Mouse (Mus musculus) heart, embryonic 14.5 days (tissue): ENCODE measurements around the gene Rplp2. TPM values are rescaled to one million over a fixed set of nuclear protein-coding genes. Genes with fewer than 3 reads are reported as not detected.

ENCODE experiments used
- ATAC-seq: fragments of 200-750 bp; cut with Nextera tagmentation; 2 replicates; pipeline ENCODE4 v1.8.0; 2017; ENCODE audit warnings: low read depth, moderate TSS enrichment; ENCODE audit not compliant: insufficient number of reproducible peaks, insufficient read depth, low FRiP score
- H3K27ac ChIP-seq, 2 experiments: fragments of 200-500 bp in 1 of 2; fragments of 300-500 bp in 1 of 2; sonication (generic) in 1 of 2; replicated peaks in 1 of 2; 2 replicates each; pipeline ENCODE4 v1.5.1; 2012 to 2014; ENCODE audit warnings: low read depth in 2 of 2, low read length in 2 of 2, control low read depth in 1 of 2, mild to moderate bottlenecking in 1 of 2, mixed read lengths in 1 of 2; ENCODE audit not compliant: control insufficient read depth in 1 of 2, insufficient read depth in 1 of 2
- H3K27me3 ChIP-seq: fragments of 300-500 bp; sonication (generic); 2 replicates; pipeline ENCODE4 v1.6.1; 2014; ENCODE audit warnings: mild to moderate bottlenecking, low read length, control low read depth; ENCODE audit not compliant: control insufficient read depth, insufficient read depth
- H3K36me3 ChIP-seq: fragments of 300-500 bp; sonication (generic); 2 replicates; pipeline ENCODE4 v1.6.1; 2014; ENCODE audit warnings: mild to moderate bottlenecking, control low read depth, low read length, mixed read lengths; ENCODE audit not compliant: control insufficient read depth, insufficient read depth
- H3K4me1 ChIP-seq, 2 experiments: fragments of 200-500 bp in 1 of 2; fragments of 300-500 bp in 1 of 2; sonication (generic) in 1 of 2; 2 replicates each; pipeline ENCODE4 v1.6.1; 2012 to 2014; ENCODE audit warnings: low read length in 2 of 2, control low read depth in 1 of 2, mixed read lengths in 1 of 2; ENCODE audit not compliant: control insufficient read depth in 2 of 2, insufficient read depth in 2 of 2
- H3K4me2 ChIP-seq: fragments of 300-500 bp; sonication (generic); 2 replicates; pipeline ENCODE4 v1.6.1; 2014; ENCODE audit warnings: mild to moderate bottlenecking, low read length
- H3K4me3 ChIP-seq, 2 experiments: fragments of 200-500 bp in 1 of 2; fragments of 300-500 bp in 1 of 2; sonication (generic) in 1 of 2; 2 replicates each; pipeline ENCODE4 v1.5.1; 2012 to 2014; ENCODE audit warnings: low read length in 2 of 2, mild to moderate bottlenecking in 2 of 2, control low read depth in 1 of 2, low read depth in 1 of 2, moderate library complexity in 1 of 2; ENCODE audit not compliant: control insufficient read depth in 1 of 2, insufficient read depth in 1 of 2
- H3K9ac ChIP-seq: fragments of 300-500 bp; sonication (generic); 2 replicates; pipeline ENCODE4 v1.6.1; 2014; ENCODE audit warnings: mild to moderate bottlenecking, low read length
- H3K9me3 ChIP-seq: fragments of 300-500 bp; sonication (generic); 2 replicates; pipeline ENCODE4 v1.6.1; 2016; ENCODE audit warnings: low read length, control low read depth; ENCODE audit not compliant: control insufficient read depth
- WGBS: fragments of 180-500 bp; shearing (Covaris S2); extraction: QIAGEN DNeasy Blood & Tissue Kit; methylation state at CpG from one replicate; pipeline ENCODE4 v1.1.7; 2014; 5-methylcytosine and 5-hydroxymethylcytosine counted together
- polyA plus RNA-seq: library from polyadenylated mRNA; unstranded; fragments of >200 nt; fragmentation: Nextera tagmentation; extraction: Ambion mirVana; gene quantifications from 2 replicates; pipeline ENCODE4 v1.2.1, GENCODE M21; 2014

The Rplp2 gene
- polyA plus RNA-seq, 1 experiment from 2014 or later, result 975 TPM

DNA sequence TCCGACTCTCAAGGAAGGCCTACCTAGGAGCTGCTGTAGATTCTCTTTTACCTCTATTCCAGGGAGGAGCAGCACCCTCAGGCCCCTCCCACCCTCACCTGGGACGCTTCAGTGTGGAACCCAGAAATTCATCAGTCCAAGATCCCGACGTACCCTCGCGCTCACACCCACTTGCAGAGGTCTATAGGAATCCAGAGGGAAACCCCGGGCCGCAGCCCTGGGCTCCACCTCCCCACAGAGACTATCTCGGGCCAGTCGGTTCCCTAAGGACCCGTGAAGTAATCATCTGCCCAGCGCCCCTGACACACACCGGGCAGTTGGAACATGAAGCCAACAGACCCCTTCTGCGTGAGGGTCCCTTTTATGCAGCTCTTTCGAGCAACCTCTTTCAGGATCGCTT, 33.8 kb upstream of the Rplp2 start:
- Histone ChIP-seq H3K4me1 (peaks cover 2 to 10% of the 10 kb centered on the region in 2 experiments; a peak in 3 of 4 replicates), H3K4me3 (peak overlapping the region; percentile 82 to 86), H3K36me3 (peaks cover 35% of the 10 kb centered on the region), H3K4me2 (peak overlapping the region; percentile 94), H3K9me3 (no peaks in the 10 kb centered on the region), H3K27me3 (no peaks in the 10 kb centered on the region), H3K27ac (peak overlapping the region; percentile 76 to 80), H3K9ac (peak overlapping the region; percentile 93)
- 6% methylated on average over 16 of the region's 16 CpGs for WGBS
- ATAC-seq, result 0 out of 2 replicates have a peak, but pooled peaks have one; percentile 1

GRCm38 (mm10) chr7:141413809-141414584, 33.2 kb upstream of the Rplp2 start, which contains the start of gene Gatd1:
TSS of gene Gatd1 (minus strand) at chr7:141414136.
- peak within 1 kb of the TSS; percentile 80 to 81 for H3K27ac ChIP-seq
- peak; percentile 93 for ATAC-seq

GRCm38 (mm10) chr7:141416144-141416841, 30.9 kb upstream of the Rplp2 start:
- Histone ChIP-seq H3K4me3 (no peak overlapping the region), H3K9ac (no peak overlapping the region), H3K27me3 (no peaks in the 10 kb centered on the region), H3K27ac (no peak overlapping the region), H3K4me1 (peaks cover 0 to 6% of the 10 kb centered on the region in 2 experiments; a peak in 2 of 4 replicates), H3K4me2 (no peak overlapping the region), H3K36me3 (peaks cover 5% of the 10 kb centered on the region), H3K9me3 (no peaks in the 10 kb centered on the region)
- ATAC-seq, result no peak
- WGBS, result 81% methylated on average over 6 of the region's 6 CpGs

More at GRCm38 (mm10) chr7:141413809-141414584, 33.2 kb upstream of the Rplp2 start, which contains the start of gene Gatd1:
- H3K4me3 ChIP-seq, result peak within 1 kb of the TSS; percentile 82 to 86
- peaks cover 28% of the 10 kb centered on the region for H3K36me3 ChIP-seq
- H3K9me3 ChIP-seq, result no peaks in the 10 kb centered on the region
- H3K27me3 ChIP-seq, result no peaks in the 10 kb centered on the region
- H3K4me1 ChIP-seq, result peaks cover under 1 to 9% of the 10 kb centered on the region in 2 experiments; a peak in 3 of 4 replicates
- peak within 1 kb of the TSS; percentile 93 for H3K9ac ChIP-seq
- H3K4me2 ChIP-seq, result peak within 1 kb of the TSS; percentile 94
- under 1% methylated on average over 49 of the region's 56 CpGs for WGBS

DNA sequence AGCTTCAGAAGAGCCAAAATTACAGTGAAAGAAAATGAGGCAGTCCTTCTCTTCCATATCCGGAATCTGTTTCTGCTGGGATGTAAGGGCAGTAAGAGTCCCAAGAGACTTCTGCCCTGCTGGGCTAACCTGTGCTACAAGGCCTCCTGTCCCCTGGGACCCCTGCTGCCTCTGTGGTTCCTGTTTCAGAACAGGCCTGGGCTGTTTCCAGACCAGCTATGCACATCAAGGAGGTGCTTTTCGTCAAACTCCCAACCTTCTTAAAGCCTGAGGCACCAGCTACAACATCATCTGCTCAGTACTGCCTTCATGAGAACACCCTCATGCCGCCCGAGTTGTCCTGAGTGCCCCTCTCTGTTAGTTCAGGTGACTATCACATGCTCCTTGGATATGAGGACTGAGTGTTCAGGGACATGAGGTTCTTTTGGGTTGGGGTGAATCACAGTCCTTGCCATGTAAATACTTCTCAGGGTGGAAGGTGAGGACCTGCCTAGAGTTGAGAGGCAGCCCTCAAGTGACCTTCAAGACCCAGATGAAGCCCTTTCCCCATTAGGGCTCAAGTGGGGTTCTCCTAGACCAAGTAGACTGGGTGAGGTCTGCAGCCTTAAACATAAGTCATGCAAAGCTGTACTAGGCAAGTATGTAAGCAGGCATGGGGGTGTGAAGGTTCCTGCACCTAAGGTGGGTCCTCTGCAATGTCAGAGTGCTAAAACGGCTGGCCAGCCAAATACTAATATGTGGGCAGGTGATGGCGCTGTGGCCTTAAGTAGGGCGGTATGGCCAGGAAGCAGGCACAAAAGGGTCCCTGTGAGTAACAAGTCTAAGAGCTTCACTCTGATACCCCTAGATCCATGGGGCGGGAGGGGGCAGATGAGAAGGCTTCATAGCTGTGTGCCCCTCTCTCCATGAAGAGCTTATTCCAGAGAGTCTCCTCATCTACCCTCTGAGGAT, 29.2 kb upstream of the Rplp2 start:
- Histone ChIP-seq H3K9ac (no peak overlapping the region), H3K27ac (no peak overlapping the region), H3K4me3 (no peak overlapping the region), H3K4me2 (no peak overlapping the region), H3K9me3 (no peaks in the 10 kb centered on the region), H3K36me3 (no peaks in the 10 kb centered on the region), H3K27me3 (no peaks in the 10 kb centered on the region), H3K4me1 (peaks cover 0 to 3% of the 10 kb centered on the region in 2 experiments; a peak in 2 of 4 replicates)
- no peak for ATAC-seq
- 63% methylated on average over 8 of the region's 8 CpGs for WGBS

- H3K27me3 ChIP-seq, result no peaks in the 10 kb centered on the region
- no peak overlapping the region for H3K27ac ChIP-seq
- no peaks in the 10 kb centered on the region; a peak in 1 of 4 replicates for H3K4me1 ChIP-seq
- H3K4me2 ChIP-seq, result no peak overlapping the region
- no peak overlapping the region for H3K4me3 ChIP-seq
- H3K9me3 ChIP-seq, result no peaks in the 10 kb centered on the region
- 58% methylated on average over 7 of the region's 7 CpGs for WGBS
- ATAC-seq, result no peak
- no peak overlapping the region for H3K9ac ChIP-seq
- H3K36me3 ChIP-seq, result no peaks in the 10 kb centered on the region
These were observed 28.2 kb upstream of the Rplp2 start for GRCm38 (mm10) chr7:141418970-141419369.

DNA sequence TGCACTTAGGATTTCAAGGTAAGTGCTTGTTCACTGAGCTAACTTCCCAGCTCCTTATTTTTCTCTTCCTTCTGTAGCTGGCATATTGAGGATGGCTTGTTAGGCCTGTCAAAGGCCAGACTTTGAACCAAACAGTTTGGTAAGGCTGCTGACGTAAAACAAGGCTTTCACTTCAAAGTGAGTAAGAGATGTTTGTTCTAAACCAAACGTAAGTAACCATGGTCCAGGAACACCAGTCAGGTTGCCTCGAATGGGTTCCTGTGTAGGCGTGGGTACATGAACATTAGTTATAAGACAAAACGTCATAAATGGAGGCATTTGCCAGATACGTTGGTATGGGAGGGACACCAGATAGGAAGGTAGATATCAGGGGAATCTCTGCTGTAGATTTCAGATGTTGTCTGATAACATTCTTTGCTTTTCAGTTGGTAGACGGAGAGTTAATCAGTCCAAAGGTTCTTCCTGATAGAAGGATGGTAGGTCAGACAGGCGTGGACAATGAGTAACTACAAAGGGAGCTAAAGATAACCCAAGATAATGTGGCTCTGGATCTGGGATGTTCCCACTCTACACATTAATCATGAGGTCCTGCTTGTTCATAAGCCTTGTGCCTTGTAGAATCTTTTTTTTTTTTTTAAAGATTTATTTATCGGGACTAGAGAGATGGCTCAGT, 27.0 kb upstream of the Rplp2 start:
- Histone ChIP-seq H3K4me3 (no peak overlapping the region), H3K36me3 (no peaks in the 10 kb centered on the region), H3K4me1 (no peaks in the 10 kb centered on the region), H3K27me3 (no peaks in the 10 kb centered on the region), H3K9ac (no peak overlapping the region), H3K27ac (no peak overlapping the region), H3K9me3 (no peaks in the 10 kb centered on the region), H3K4me2 (no peak overlapping the region)
- WGBS, result 72% methylated on average over 9 of the region's 9 CpGs
- ATAC-seq, result no peak
